Mouse (Mus musculus) granulocyte monocyte progenitor cell, adult 5-6 weeks (primary cell): ENCODE measurements around the gene Gm42791. TPM values are rescaled to one million over a fixed set of nuclear protein-coding genes. Genes with fewer than 3 reads are reported as not detected.

ENCODE experiments used
- ATAC-seq: replicated peaks from 2 replicates; pipeline ENCODE4 v1.8.0; 2016; ENCODE audit warnings: mild to moderate bottlenecking, moderate TSS enrichment, inconsistent platforms; ENCODE audit not compliant: poor library complexity, severe bottlenecking
- total RNA-seq, 2 experiments: library from RNA; stranded (forward) in 1 of 2; stranded (reverse) in 1 of 2; fragments of 200-712, 200-1000 nt in 1 of 2; fragments of >200 nt in 1 of 2; fragmentation: Nextera tagmentation in 1 of 2; gene quantifications; 2 replicates each; pipeline ENCODE4 v1.2.3; 2014 to 2017

Gene Gm42791
- total RNA-seq (2014; fragmentation: Nextera tagmentation) (4.6 TPM in 1 of 2 replicates, not detected in the other), total RNA-seq (2017) (3.8 TPM in 1 of 2 replicates, not detected in the other)

DNA sequence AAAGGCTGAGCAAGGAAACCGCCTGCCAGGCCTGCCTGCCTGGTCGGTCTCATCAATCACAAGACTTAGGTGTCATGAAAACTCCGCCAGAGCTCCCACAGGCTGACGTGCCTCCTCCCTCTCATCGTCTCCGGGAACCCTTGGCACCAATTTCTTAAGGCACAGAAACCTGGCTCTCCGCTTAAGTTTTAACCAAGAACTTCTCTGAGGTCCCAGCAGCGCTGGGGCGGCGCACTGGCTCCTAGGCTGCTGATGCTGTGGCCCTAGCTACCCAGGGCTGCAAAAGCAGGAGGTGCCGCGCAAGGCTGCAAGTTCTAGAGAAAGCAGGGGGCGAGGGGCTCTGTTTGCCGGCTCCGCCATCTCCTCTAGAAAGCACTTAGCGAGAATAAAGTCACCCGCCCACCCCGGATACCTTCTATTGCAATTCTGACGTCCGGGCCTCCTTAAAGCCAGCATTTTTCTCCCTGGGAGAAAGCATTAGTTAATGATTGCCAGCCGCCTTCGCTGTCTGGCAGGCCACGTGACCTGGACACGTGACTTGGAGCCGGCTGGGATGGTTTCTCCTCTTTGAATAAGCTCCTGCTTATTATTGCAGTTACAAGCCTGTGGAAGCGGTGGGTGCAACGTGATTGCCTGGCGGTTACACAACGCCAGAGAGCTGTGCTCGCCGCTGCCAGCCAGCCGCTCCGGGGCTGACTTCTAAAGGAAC, at the start of gene Gm42791:
TSS of gene Gm42791 (minus strand) at position 442 of the 709 bp plus-strand sequence.
- ATAC-seq = peak; percentile 95

GRCm38 (mm10) chr5:149044067-149044466, 49.1 kb upstream of the Gm42791 start:
- 0 out of 2 replicates have a peak, but pooled peaks have one; percentile 15 for ATAC-seq

GRCm38 (mm10) chr5:149043240-149043639, 48.3 kb upstream of the Gm42791 start:
- ATAC-seq = no peak; the same call in 1 of the 2 replicates

- ATAC-seq = peak; percentile 68
Measured at GRCm38 (mm10) chr5:149039825-149040224, 44.9 kb upstream of the Gm42791 start.

- ATAC-seq = no peak
Measured at GRCm38 (mm10) chr5:149037729-149038128, 42.8 kb upstream of the Gm42791 start.

DNA sequence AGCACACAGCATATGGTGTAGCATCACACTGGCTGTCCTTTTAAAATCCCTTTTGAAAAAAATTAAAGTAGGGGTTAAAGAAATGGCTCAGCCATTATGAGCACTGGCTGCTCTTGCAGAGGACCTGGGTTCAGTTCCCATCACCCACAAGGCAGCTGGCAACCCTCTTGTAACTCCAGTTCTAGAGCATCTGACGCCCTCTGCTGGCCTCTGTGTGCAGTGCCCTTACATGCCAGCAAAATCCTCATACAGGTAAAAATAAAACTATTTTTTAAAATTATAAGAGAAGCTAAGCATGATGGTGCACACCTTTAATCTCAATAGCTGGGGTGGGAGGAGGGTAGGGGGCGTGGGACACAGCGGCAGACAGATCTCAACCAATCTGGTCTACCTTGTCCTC, 42.0 kb upstream of the Gm42791 start:
- no peak for ATAC-seq

- ATAC-seq = no peak
Measured at GRCm38 (mm10) chr5:149032438-149032837, 37.5 kb upstream of the Gm42791 start.

- peak; percentile 80 for ATAC-seq
Measured at GRCm38 (mm10) chr5:149031199-149031750, 36.3 kb upstream of the Gm42791 start.

DNA sequence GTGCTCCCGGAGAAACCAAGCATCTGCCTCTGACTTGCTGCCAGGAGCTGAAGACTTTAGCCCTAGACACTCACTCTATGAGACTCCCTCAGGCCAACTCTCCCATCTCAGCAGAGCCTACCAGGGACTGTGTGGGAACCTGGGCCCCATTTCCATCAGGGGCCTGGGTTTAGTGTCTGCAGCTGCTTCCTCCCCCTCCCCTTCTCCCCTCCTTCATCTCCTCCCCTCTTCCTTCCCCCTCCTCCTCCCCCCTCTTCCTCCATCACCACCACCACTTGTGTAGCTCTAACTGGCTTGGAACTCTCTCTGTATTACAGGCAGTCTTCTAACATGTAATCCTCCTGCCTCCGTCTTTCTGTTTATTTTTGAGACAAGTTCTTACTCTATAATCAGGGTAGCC, 35.2 kb upstream of the Gm42791 start:
- ATAC-seq = 0 out of 2 replicates have a peak, but pooled peaks have one; percentile 5

DNA sequence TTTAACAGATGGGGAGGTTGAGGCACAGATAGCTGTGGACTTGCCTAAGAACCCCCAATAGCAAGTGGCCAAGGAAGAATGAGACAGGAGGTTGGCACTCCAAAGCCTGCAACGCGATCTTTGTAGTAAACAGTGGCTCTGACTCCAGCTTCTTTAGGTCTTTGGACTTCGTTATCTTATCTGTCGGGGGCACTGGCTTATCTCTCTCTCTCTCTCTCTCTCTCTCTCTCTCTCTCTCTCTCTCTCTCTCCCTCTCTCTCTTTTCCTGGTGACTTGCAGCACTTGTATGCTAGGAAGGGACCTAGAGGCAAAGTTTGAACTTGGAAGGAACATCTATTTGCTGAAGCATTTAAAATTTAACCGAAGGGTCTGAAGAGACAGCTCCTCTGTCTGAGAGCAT, 33.4 kb upstream of the Gm42791 start:
- no peak for ATAC-seq

DNA sequence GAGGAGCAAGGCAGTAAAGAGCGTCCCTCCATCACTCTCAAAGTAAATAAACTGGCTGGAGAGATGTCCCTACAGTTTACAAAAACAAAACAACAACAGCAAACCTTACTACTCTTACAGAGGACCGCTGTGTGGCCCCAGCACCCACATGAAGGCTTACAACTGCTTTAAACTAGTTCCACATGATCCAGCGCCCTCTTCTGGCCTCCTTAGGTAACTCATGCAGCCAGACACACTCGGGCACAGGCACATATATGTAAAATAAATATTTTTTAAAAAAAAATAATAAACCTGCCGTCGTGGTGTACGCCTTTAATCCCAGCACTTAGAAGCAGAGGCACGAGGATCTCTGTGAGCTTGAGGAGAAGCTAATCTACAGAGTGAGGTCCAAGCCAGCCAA, 32.4 kb upstream of the Gm42791 start:
- ATAC-seq = no peak

DNA sequence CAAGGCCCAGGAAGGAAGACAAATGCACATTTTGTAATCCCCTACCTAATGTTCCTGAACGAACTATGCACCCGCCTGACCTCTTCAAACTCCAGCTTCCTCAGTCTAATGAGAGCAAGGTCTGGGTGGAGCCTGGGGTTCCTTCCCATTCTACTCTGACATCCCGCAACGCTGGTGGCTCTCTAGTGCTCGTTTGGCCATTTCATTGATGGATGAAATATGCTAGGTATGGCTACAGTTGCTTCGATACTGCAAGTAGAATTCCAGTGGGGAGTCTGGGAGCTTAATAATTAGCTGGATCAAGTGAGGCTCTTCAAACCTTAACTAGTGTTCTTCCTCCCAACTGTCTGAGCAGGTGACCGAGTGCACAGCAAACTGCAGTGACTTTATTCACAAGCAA, 26.2 kb upstream of the Gm42791 start:
- ATAC-seq = peak; percentile 73

DNA sequence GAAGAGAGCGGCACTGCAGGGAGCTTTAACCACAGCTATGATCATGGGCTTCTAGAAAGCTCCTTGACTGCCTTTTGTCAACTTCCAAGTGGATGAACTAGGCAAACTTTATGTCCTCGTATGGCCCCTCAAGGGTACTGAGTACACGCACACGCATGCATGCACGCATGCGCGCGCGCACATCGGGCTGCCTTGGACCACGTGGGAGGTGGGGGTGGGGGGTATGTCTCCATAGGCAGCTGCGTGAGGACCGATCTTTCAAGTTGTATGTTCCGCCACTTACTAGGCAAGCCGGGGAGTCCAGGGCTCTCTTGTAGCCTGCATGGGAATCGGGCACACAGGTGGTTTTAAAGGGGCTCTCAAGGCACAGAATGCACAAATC, 25.7 kb upstream of the Gm42791 start:
- ATAC-seq = 0 out of 2 replicates have a peak, but pooled peaks have one; percentile 28

DNA sequence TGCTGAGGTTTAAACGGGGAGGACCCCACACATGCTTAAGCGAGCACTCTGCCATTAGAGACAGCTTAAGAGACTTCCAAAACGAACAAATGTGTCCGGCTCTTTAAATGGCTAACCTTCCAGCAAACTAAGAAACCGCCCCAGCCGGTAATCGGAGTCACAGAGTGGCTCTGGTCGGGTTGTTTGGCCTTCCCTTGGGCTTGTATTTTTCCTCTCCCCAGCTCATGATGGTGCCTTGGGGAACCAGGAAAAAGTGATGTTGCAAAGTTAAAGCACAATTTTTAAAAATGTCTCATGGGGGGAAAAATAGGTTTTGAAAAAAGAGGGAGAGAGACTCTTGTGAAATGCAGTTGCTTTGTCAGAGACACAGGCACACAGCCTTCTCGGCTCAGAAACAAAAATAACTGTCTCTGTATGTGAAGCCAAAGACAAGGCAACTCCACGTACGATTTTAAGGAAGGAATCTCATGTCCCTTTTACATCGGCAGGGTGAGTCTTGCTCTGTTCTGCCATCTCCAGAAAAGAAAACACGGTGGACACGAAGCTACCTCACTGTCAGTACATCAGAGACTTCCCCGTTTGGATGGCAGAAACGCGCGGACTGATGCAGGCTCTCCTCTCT, 25.2 kb upstream of the Gm42791 start:
- peak; percentile 42; the same call in 1 of the 2 replicates for ATAC-seq

- no peak for ATAC-seq
Measured at GRCm38 (mm10) chr5:149017666-149018415, 22.9 kb upstream of the Gm42791 start.

DNA sequence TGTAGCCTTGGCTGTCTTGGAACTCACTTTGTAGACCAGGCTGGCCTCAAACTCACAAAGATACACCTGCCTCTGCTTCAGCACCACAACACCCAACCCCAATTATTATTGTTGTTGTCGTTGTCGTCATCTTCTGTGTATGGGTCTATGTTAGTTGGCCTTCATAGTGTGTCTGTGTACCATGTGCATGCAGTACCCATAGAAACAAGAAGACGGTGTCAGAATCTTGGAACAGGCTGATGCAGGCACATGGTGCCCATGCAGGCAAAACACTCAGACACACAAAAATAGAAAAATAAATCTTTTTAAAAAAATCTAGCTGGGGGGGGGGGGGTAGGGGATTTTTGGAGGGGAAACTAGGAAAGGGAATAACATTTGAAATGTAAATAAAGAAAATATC, 22.2 kb upstream of the Gm42791 start:
- ATAC-seq = no peak

GRCm38 (mm10) chr5:149016261-149016660, 21.3 kb upstream of the Gm42791 start:
- no peak for ATAC-seq

GRCm38 (mm10) chr5:149015335-149016201, 20.6 kb upstream of the Gm42791 start:
- ATAC-seq = peak; percentile 77

- ATAC-seq = no peak
Measured at GRCm38 (mm10) chr5:149014600-149015268, 19.8 kb upstream of the Gm42791 start.
